Comparison of ENCODE assay signal across 24 mouse cellular contexts in genomic region chr4:64958843-64959242, GRCm38 (mm10).
DNase-seq lines count a peak whose midpoint lies in the region; ATAC-seq lines count a peak whose summit lies in the region.
"Had no signal": no experiment of that assay in that cellular context is flagged by ENCODE, and none has a peak within 500 bp of the region (broad histone marks: within the 10 kb centered on the region; RNA-seq: fewer than 3 reads in every experiment).

No protein-coding gene starts in this region.

- peak; percentile 80; the same call in 1 of the 2 replicates for ATAC-seq in kidney, embryonic 14.5 days (ENCODE audit: low FRiP score, low TSS enrichment)
- peak; percentile 79 for ATAC-seq in kidney, embryonic 16.5 days (ENCODE audit: low FRiP score, low TSS enrichment)
- ATAC-seq: activated CD4-positive, CD25-positive, alpha-beta regulatory T cell, adult 4 months; CD4-positive, CD25-positive, alpha-beta regulatory T cell, adult 4 months; forebrain, embryonic 13.5 days; forebrain, embryonic 15.5 days; Patski had no signal

- no peak overlapping the region for H3K4me2 ChIP-seq in kidney, embryonic 14.5 days (replicated peaks; ENCODE audit: low read depth, low read length)
- H3K4me2 ChIP-seq in kidney, embryonic 16.5 days (replicated peaks; ENCODE audit: low read depth, low read length), result no peak overlapping the region
- H3K4me2 ChIP-seq: embryonic facial prominence, embryonic 12.5 days; forebrain, embryonic 13.5 days; forebrain, embryonic 15.5 days had no signal

- no peaks in the 10 kb centered on the region for H3K27me3 ChIP-seq in kidney, embryonic 14.5 days (ENCODE audit: control insufficient read depth, insufficient read depth, low read length)
- no peaks in the 10 kb centered on the region for H3K27me3 ChIP-seq in kidney, embryonic 16.5 days (ENCODE audit: insufficient read depth, low read length)
- H3K27me3 ChIP-seq: CH12.LX; embryonic facial prominence, embryonic 12.5 days; forebrain, embryonic 13.5 days; forebrain, embryonic 15.5 days; Patski had no signal

- H3K4me1 ChIP-seq in kidney, embryonic 14.5 days (ENCODE audit: control insufficient read depth, insufficient read depth, low read length), result no peaks in the 10 kb centered on the region
- H3K4me1 ChIP-seq in kidney, embryonic 16.5 days (ENCODE audit: insufficient read depth, low read length), result no peaks in the 10 kb centered on the region
- H3K4me1 ChIP-seq: embryonic facial prominence, embryonic 10.5 days; embryonic facial prominence, embryonic 12.5 days; forebrain, embryonic 13.5 days; forebrain, embryonic 15.5 days had no signal

- DNase-seq in kidney, postnatal 4 days, result no peak
- no peak for DNase-seq in kidney, adult 8-10 months
- DNase-seq in retina, postnatal 1 day, result peak; percentile 3
- no peak for DNase-seq in retina, embryonic 14.5 days (ENCODE audit: low spot score)
- DNase-seq: adrenal gland, adult 8-10 months; adrenal gland, postnatal 14 days; adrenal gland, postnatal 36 days; B cell, adult 2 months; cerebellum, adult 11-12 months; cerebellum, adult 2 months; cerebellum, adult 9-10 months; cerebellum, postnatal 10 days; cerebellum, postnatal 25 days had no signal

- no peaks in the 10 kb centered on the region for H3K36me3 ChIP-seq in kidney, embryonic 14.5 days (ENCODE audit: control insufficient read depth, insufficient read depth, low read length)
- H3K36me3 ChIP-seq in kidney, embryonic 16.5 days (ENCODE audit: insufficient read depth, low read length), result no peaks in the 10 kb centered on the region
- H3K36me3 ChIP-seq: embryonic facial prominence, embryonic 10.5 days; embryonic facial prominence, embryonic 12.5 days; forebrain, embryonic 15.5 days; G1E had no signal

- no peak overlapping the region for H3K9ac ChIP-seq in kidney, embryonic 14.5 days (ENCODE audit: low read depth, low read length)
- no peak overlapping the region for H3K9ac ChIP-seq in kidney, embryonic 16.5 days (replicated peaks; ENCODE audit: low read length)
- H3K9ac ChIP-seq: embryonic facial prominence, embryonic 12.5 days; forebrain, embryonic 13.5 days; forebrain, embryonic 15.5 days had no signal

- H3K9me3 ChIP-seq in kidney, embryonic 14.5 days (ENCODE audit: control insufficient read depth, low read length), result no peaks in the 10 kb centered on the region
- no peaks in the 10 kb centered on the region for H3K9me3 ChIP-seq in kidney, embryonic 16.5 days (ENCODE audit: low read length)
- H3K9me3 ChIP-seq: embryonic facial prominence, embryonic 10.5 days; embryonic facial prominence, embryonic 12.5 days; forebrain, embryonic 13.5 days; forebrain, embryonic 15.5 days; G1E had no signal

- no peak overlapping the region for H3K27ac ChIP-seq in kidney, embryonic 14.5 days (ENCODE audit: low read depth, low read length)
- no peak overlapping the region for H3K27ac ChIP-seq in kidney, embryonic 16.5 days (ENCODE audit: low read length)
- H3K27ac ChIP-seq: embryonic facial prominence, embryonic 10.5 days; embryonic facial prominence, embryonic 12.5 days; forebrain, embryonic 13.5 days; forebrain, embryonic 15.5 days had no signal

- WGBS in kidney, embryonic 14.5 days, result 59% methylated on average over 4 of the region's 4 CpGs
- 48% methylated on average over 4 of the region's 4 CpGs for WGBS in kidney, embryonic 16.5 days

- no peak overlapping the region for H3K4me3 ChIP-seq in kidney, embryonic 14.5 days (ENCODE audit: low read length)
- H3K4me3 ChIP-seq in kidney, embryonic 16.5 days (ENCODE audit: low read length), result no peak overlapping the region
- H3K4me3 ChIP-seq: embryonic facial prominence, embryonic 10.5 days; embryonic facial prominence, embryonic 12.5 days; forebrain, embryonic 13.5 days; forebrain, embryonic 15.5 days had no signal
